Mouse (Mus musculus) lung, postnatal 0 days (tissue): ENCODE data around the gene Cdc42bpa.

Experiments used
- CTCF ChIP-seq: IDR thresholded peaks from 2 replicates; pipeline ENCODE4 v1.5.1; 2016; ENCODE audit warnings: antibody characterized with exemption, mild to moderate bottlenecking
- EP300 ChIP-seq: IDR thresholded peaks from 2 replicates; pipeline ENCODE4 v1.6.1; 2016; ENCODE audit warnings: antibody characterized with exemption, mild to moderate bottlenecking, control low read depth

GRCm38 (mm10) chr1:180185877-180186276 lies 225.6 kb downstream of the Cdc42bpa start:
- TF ChIP-seq EP300 (no peak), CTCF (peak; percentile 45)
